In the genomic region with DNA sequence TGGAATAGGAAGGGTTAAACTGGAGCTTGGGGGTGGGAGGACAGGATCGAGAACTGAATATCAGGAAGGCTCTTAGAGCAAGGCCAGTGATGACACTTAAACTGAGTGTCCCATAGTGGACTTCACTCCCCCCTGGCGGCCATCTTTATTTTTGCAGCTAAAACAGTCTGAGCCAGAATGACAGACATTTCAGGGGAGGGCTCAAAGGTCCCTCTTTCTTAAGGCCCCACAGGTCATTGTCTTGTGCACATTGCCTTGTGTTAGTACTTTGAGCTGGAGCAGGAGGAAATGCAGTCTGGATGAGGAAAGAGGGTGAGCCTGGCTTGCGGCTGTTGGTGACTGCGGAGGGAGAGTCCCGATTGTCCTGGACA, we compare ENCODE assay signal across 9 mouse cellular contexts. TPM values are rescaled to one million over a fixed set of nuclear protein-coding genes. Genes with fewer than 3 reads are reported as not detected.
A peak's percentile ranks its signal among the peaks of the same experiment; 100 is the strongest.
DNase-seq lines count a peak whose midpoint lies in the region; ATAC-seq and TF ChIP-seq lines count a peak whose summit lies in the region.
"Had no signal": no experiment of that assay in that cellular context is flagged by ENCODE, and none has a peak within 500 bp of the region (broad histone marks: within the 10 kb centered on the region; RNA-seq: fewer than 3 reads in every experiment).

No protein-coding gene starts in this region.

- no peak overlapping the region for H3K27ac ChIP-seq in intestine, embryonic 14.5 days (ENCODE audit: low read depth)
- H3K27ac ChIP-seq in left cerebral cortex, adult 2 months = no peak overlapping the region; the same call in 1 of the 2 replicates
- H3K27ac ChIP-seq in midbrain, embryonic 13.5 days = no peak overlapping the region
- H3K27ac ChIP-seq: embryonic facial prominence, embryonic 12.5 days had no signal

- peak; percentile 77 for TF ChIP-seq CTCF in left cerebral cortex, adult 2 months (IDR thresholded peaks at IDR 0.05)

- H3K9me3 ChIP-seq in intestine, embryonic 14.5 days (ENCODE audit: control insufficient read depth, low read length) = no peaks in the 10 kb centered on the region
- H3K9me3 ChIP-seq in midbrain, embryonic 13.5 days = no peaks in the 10 kb centered on the region
- H3K9me3 ChIP-seq: embryonic facial prominence, embryonic 12.5 days had no signal

- peak; percentile 70; the same call in 1 of the 2 replicates for ATAC-seq in frontal cortex, adult (ENCODE audit: low TSS enrichment)
- ATAC-seq in intestine, embryonic 14.5 days (replicated peaks; ENCODE audit: low FRiP score, low TSS enrichment, low read depth) = peak; percentile 66; the same call in 1 of the 2 replicates
- 0 out of 2 replicates have a peak, but pooled peaks have one; percentile 27 for ATAC-seq in midbrain, embryonic 13.5 days

- no peak overlapping the region for H3K9ac ChIP-seq in intestine, embryonic 14.5 days (ENCODE audit: low read length)
- H3K9ac ChIP-seq in midbrain, embryonic 13.5 days (replicated peaks) = no peak overlapping the region
- H3K9ac ChIP-seq: embryonic facial prominence, embryonic 12.5 days had no signal

- H3K4me2 ChIP-seq in intestine, embryonic 14.5 days (ENCODE audit: low read length) = no peak overlapping the region
- no peak overlapping the region for H3K4me2 ChIP-seq in midbrain, embryonic 13.5 days (replicated peaks)
- H3K4me2 ChIP-seq: embryonic facial prominence, embryonic 12.5 days had no signal

- no peaks in the 10 kb centered on the region for H3K36me3 ChIP-seq in intestine, embryonic 14.5 days (ENCODE audit: control insufficient read depth, insufficient read depth, low read length)
- no peaks in the 10 kb centered on the region for H3K36me3 ChIP-seq in midbrain, embryonic 13.5 days
- H3K36me3 ChIP-seq: embryonic facial prominence, embryonic 12.5 days had no signal

- intact Hi-C loops in left cerebral cortex, adult 2 months (cut with DNase I) = loop anchor here (1.0 to 2.0 kb wide), 2 partner anchors 30 to 87 kb away; no protein-coding TSS in a partner anchor

- WGBS in intestine, embryonic 14.5 days = 47% methylated on average over 5 of the region's 5 CpGs
- WGBS in midbrain, embryonic 13.5 days = 45% methylated on average over 5 of the region's 5 CpGs

- DNase-seq in right cerebral cortex, adult 18-20 months = peak; percentile 51
- DNase-seq in right cerebral cortex, postnatal 25 days = no peak
- DNase-seq in cerebellum, adult 11 months = peak; percentile 78
- peak; percentile 96 for DNase-seq in intestine, embryonic 14.5 days (ENCODE audit: low spot score)
- peak; percentile 63 to 73 for DNase-seq in left cerebral cortex, adult 2 months (ENCODE audit: extremely low spot score in 1 of 2, low spot score in 2 of 2)
- DNase-seq in spleen, postnatal 36 days (ENCODE audit: low spot score in 2 of 2) = peak; percentile 57 to 69

- no peaks in the 10 kb centered on the region for H3K27me3 ChIP-seq in intestine, embryonic 14.5 days (replicated peaks; ENCODE audit: control insufficient read depth, insufficient read depth, low read length)
- H3K27me3 ChIP-seq in midbrain, embryonic 13.5 days = no peaks in the 10 kb centered on the region
- H3K27me3 ChIP-seq: embryonic facial prominence, embryonic 12.5 days had no signal

- H3K4me3 ChIP-seq in intestine, embryonic 14.5 days (ENCODE audit: low read depth, low read length) = no peak overlapping the region
- H3K4me3 ChIP-seq in left cerebral cortex, adult 2 months = no peak overlapping the region
- no peak overlapping the region for H3K4me3 ChIP-seq in midbrain, embryonic 13.5 days (replicated peaks)
- H3K4me3 ChIP-seq: embryonic facial prominence, embryonic 12.5 days had no signal

- H3K4me1 ChIP-seq in intestine, embryonic 14.5 days (replicated peaks; ENCODE audit: control insufficient read depth, insufficient read depth, low read length) = 0 out of 2 replicates have a peak, but pooled peaks cover 3% of the 10 kb centered on the region
- no peaks in the 10 kb centered on the region for H3K4me1 ChIP-seq in midbrain, embryonic 13.5 days (replicated peaks)

RNA-seq across cellular contexts. Expression of a gene that starts 11.0 kb away (rescaled TPM):
- polyA plus RNA-seq in intestine, embryonic 14.5 days (2014; fragmentation: Nextera tagmentation; extraction: Ambion mirVana) = 38.7 and 44.4 TPM in 2 replicates
- 10 to 100 TPM; 21.8 to 32.0 TPM for total RNA-seq in left cerebral cortex, adult 2 months (2021)
- 6.0 and 7.8 TPM in 2 replicates for polyA plus RNA-seq in midbrain, embryonic 13.5 days (2015; fragmentation: Nextera tagmentation; extraction: Ambion mirVana)

RNA-seq across cellular contexts. Expression of a gene that starts 20.1 kb away (rescaled TPM):
- 48.2 and 59.5 TPM in 2 replicates for polyA plus RNA-seq in intestine, embryonic 14.5 days (2014; fragmentation: Nextera tagmentation; extraction: Ambion mirVana)
- 10 to 100 TPM; 13.8 to 14.0 TPM for total RNA-seq in left cerebral cortex, adult 2 months (2021)
- polyA plus RNA-seq in midbrain, embryonic 13.5 days (2015; fragmentation: Nextera tagmentation; extraction: Ambion mirVana) = 23.0 and 23.7 TPM in 2 replicates
